Mouse (Mus musculus): Measurements from ENCODE around the gene Pcdh19. TPM values are rescaled to one million over a fixed set of nuclear protein-coding genes. Genes with fewer than 3 reads are reported as not detected.

Pcdh19 gene
- polyA plus RNA-seq, 1 experiment: 1.2 TPM

GRCm38 (mm10) chrX:133692392-133692790 is 3.6 kb upstream of the Pcdh19 start:
- TF ChIP-seq POLR2A (IDR thresholded peaks at IDR 0.05; ENCODE audit: borderline replicate concordance, control insufficient read depth, low read depth, low read length) (no peak), CTCF (IDR thresholded peaks at IDR 0.05; ENCODE audit: control insufficient read depth, insufficient read depth, low read length) (no peak)
- H3K4me3 ChIP-seq (replicated peaks; ENCODE audit: control insufficient read depth, low read depth, low read length): no peak overlapping the region
- 30% methylated on average over 2 of the region's 2 CpGs for whole genome bisulfite sequencing
- H3K4me1 ChIP-seq (ENCODE audit: control insufficient read depth, insufficient read depth, low read length): no peaks in the 10 kb centered on the region
- no peak overlapping the region for H3K27ac ChIP-seq (ENCODE audit: control insufficient read depth, insufficient read depth, low read depth, low read length, poor library complexity)

DNA sequence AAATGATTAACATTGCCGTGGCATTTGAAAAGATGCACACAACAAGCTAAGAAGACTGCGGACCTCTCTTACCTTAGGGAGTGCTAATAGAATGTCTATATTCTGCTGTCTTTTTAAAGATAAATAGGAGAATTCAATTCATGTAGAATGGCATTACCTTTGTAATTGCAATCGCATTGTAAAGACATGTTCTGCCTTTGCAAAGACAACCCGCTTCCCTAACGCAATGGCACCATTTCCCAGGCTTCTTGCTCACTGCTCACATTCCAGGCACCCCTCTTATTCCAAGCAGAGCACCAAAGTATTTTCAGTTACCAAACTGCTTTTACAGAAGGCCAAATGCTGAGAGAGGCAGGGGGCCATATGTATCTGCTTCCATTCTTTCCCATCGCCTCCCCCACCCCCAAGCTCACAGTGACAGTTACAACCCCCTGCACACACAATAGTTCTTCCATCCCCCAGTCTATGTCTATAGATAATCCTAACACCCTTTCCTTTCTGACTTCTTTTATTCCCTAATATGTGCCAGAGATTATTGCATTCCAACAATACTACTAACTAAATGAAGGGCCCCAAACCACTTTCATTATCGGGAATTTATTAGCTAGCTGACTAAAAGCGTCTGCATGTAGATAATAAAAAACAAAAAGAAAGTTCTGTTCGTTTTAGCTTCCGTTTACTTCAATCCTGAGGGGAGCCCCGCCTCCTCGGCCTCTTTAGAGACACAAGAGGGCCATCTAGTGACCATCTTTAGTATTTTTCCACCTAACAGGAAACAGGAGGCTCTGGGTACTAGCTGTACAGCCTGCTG is 3.0 kb upstream of the Pcdh19 start:
- Histone ChIP-seq H3K27ac (ENCODE audit: control insufficient read depth, insufficient read depth, low read depth, low read length, poor library complexity) (no peak overlapping the region), H3K4me3 (replicated peaks; ENCODE audit: control insufficient read depth, low read depth, low read length) (no peak overlapping the region), H3K4me1 (ENCODE audit: control insufficient read depth, insufficient read depth, low read length) (no peaks in the 10 kb centered on the region)
- WGBS: 9% methylated on average over 12 of the region's 12 CpGs
- TF ChIP-seq CTCF (IDR thresholded peaks at IDR 0.05; ENCODE audit: control insufficient read depth, insufficient read depth, low read length) (0 out of 2 replicates have a peak, but pooled peaks have one; percentile 8), POLR2A (IDR thresholded peaks at IDR 0.05; ENCODE audit: borderline replicate concordance, control insufficient read depth, low read depth, low read length) (no peak)

GRCm38 (mm10) chrX:133690822-133691221 is 2.0 kb upstream of the Pcdh19 start:
- TF ChIP-seq CTCF (IDR thresholded peaks at IDR 0.05; ENCODE audit: control insufficient read depth, insufficient read depth, low read length) (no peak), POLR2A (IDR thresholded peaks at IDR 0.05; ENCODE audit: borderline replicate concordance, control insufficient read depth, low read depth, low read length) (no peak)
- H3K4me3 ChIP-seq (replicated peaks; ENCODE audit: control insufficient read depth, low read depth, low read length): no peak overlapping the region
- WGBS: 12% methylated on average over 11 of the region's 11 CpGs

GRCm38 (mm10) chrX:133689576-133690250 is 926 bp upstream of the Pcdh19 start:
- WGBS: 21% methylated on average over 35 of the region's 35 CpGs
- H3K4me3 ChIP-seq (replicated peaks; ENCODE audit: control insufficient read depth, low read depth, low read length): no peak overlapping the region
- no peaks in the 10 kb centered on the region for H3K4me1 ChIP-seq (ENCODE audit: control insufficient read depth, insufficient read depth, low read length)
- TF ChIP-seq POLR2A (IDR thresholded peaks at IDR 0.05; ENCODE audit: borderline replicate concordance, control insufficient read depth, low read depth, low read length): no peak
- no peak overlapping the region for H3K27ac ChIP-seq (ENCODE audit: control insufficient read depth, insufficient read depth, low read depth, low read length, poor library complexity)

More at GRCm38 (mm10) chrX:133690822-133691221, 2.0 kb upstream of the Pcdh19 start:
- Histone ChIP-seq H3K4me1 (ENCODE audit: control insufficient read depth, insufficient read depth, low read length) (no peaks in the 10 kb centered on the region), H3K27ac (ENCODE audit: control insufficient read depth, insufficient read depth, low read depth, low read length, poor library complexity) (no peak overlapping the region)

DNA sequence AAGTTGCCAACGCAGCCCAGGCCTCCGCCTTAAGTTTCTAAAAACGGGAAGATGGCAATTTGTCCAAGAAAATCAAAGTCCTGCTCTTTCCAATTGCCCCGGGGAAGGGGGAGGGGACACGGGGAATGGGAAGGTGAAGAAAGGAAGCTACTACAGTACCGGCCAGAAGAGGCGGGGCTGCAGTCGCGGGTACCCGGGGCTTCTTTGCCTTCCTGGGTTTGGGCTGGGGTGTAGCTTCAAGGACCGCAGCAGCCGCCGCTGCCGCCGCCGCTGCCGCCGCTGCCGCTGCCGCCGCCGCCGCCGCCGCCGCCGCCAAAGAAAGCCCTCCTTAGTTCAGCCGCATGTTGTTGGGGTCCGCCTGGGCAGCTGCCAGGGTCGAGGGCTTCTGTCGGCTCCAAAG is 631 bp downstream of the Pcdh19 start:
- no peaks in the 10 kb centered on the region for H3K4me1 ChIP-seq (ENCODE audit: control insufficient read depth, insufficient read depth, low read length)
- H3K27ac ChIP-seq (ENCODE audit: control insufficient read depth, insufficient read depth, low read depth, low read length, poor library complexity): no peak overlapping the region
- WGBS: 15% methylated on average over 13 of the region's 31 CpGs
- no peak overlapping the region for H3K4me3 ChIP-seq (replicated peaks; ENCODE audit: control insufficient read depth, low read depth, low read length)
- TF ChIP-seq CTCF (IDR thresholded peaks at IDR 0.05; ENCODE audit: control insufficient read depth, insufficient read depth, low read length): no peak
- no peak for TF ChIP-seq POLR2A (IDR thresholded peaks at IDR 0.05; ENCODE audit: borderline replicate concordance, control insufficient read depth, low read depth, low read length)

GRCm38 (mm10) chrX:133687666-133688151 is 1.1 kb downstream of the Pcdh19 start:
- no peak overlapping the region for H3K27ac ChIP-seq (ENCODE audit: control insufficient read depth, insufficient read depth, low read depth, low read length, poor library complexity)
- 13% methylated on average over 35 of the region's 37 CpGs for WGBS
- no peak for TF ChIP-seq POLR2A (IDR thresholded peaks at IDR 0.05; ENCODE audit: borderline replicate concordance, control insufficient read depth, low read depth, low read length)
- TF ChIP-seq CTCF (IDR thresholded peaks at IDR 0.05; ENCODE audit: control insufficient read depth, insufficient read depth, low read length): no peak
- no peak overlapping the region for H3K4me3 ChIP-seq (replicated peaks; ENCODE audit: control insufficient read depth, low read depth, low read length)
- no peaks in the 10 kb centered on the region for H3K4me1 ChIP-seq (ENCODE audit: control insufficient read depth, insufficient read depth, low read length)

- Histone ChIP-seq H3K27ac (ENCODE audit: control insufficient read depth, insufficient read depth, low read depth, low read length, poor library complexity) (no peak overlapping the region), H3K4me3 (replicated peaks; ENCODE audit: control insufficient read depth, low read depth, low read length) (no peak overlapping the region), H3K4me1 (ENCODE audit: control insufficient read depth, insufficient read depth, low read length) (no peaks in the 10 kb centered on the region)
- WGBS: 21% methylated on average over 55 of the region's 55 CpGs
- TF ChIP-seq CTCF (IDR thresholded peaks at IDR 0.05; ENCODE audit: control insufficient read depth, insufficient read depth, low read length) (no peak), POLR2A (IDR thresholded peaks at IDR 0.05; ENCODE audit: borderline replicate concordance, control insufficient read depth, low read depth, low read length) (no peak)
These were observed 2.1 kb downstream of the Pcdh19 start for GRCm38 (mm10) chrX:133686533-133687311.

DNA sequence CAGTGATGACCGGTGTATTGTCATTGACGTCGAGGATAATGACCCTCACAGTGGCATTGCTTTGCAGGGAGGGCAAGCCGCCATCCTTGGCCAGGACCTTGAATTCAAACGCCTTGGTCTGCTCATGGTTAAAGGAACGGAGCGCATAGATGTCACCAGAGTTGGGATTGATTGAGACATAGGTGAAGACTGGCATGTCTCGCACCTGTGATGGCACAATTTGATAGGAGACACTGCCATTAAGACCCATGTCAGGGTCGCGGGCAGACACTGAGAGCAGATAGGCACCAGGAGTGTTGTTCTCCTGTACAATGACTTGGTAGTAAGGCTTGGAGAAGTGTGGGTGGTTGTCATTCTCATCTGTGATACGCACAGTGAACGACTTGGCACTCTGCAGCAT is 3.2 kb downstream of the Pcdh19 start:
- no peak for TF ChIP-seq POLR2A (IDR thresholded peaks at IDR 0.05; ENCODE audit: borderline replicate concordance, control insufficient read depth, low read depth, low read length)
- no peak for TF ChIP-seq CTCF (IDR thresholded peaks at IDR 0.05; ENCODE audit: control insufficient read depth, insufficient read depth, low read length)
- H3K27ac ChIP-seq (ENCODE audit: control insufficient read depth, insufficient read depth, low read depth, low read length, poor library complexity): no peak overlapping the region
- H3K4me3 ChIP-seq (replicated peaks; ENCODE audit: control insufficient read depth, low read depth, low read length): no peak overlapping the region
- H3K4me1 ChIP-seq (ENCODE audit: control insufficient read depth, insufficient read depth, low read length): no peaks in the 10 kb centered on the region
- 46% methylated on average over 12 of the region's 12 CpGs for WGBS

All from bone marrow, adult 2 months (tissue).